Mouse (Mus musculus): ENCODE data around the gene Ppp1r10. TPM values are rescaled to one million over a fixed set of nuclear protein-coding genes. Genes with fewer than 3 reads are reported as not detected.
"Not testable (repeated sequence)": the region's sequence is repeated elsewhere in the genome, so short reads cannot be mapped to it uniquely, and the experiment has no call there.

Gene Ppp1r10
- total and polyA plus RNA-seq, 2 experiments from 2014 or later, result 11.2 to 20.2 TPM

- Histone ChIP-seq H3K9ac (replicated peaks; ENCODE audit: low read depth, low read length) (no peak overlapping the region), H3K27ac (ENCODE audit: low read depth) (no peak overlapping the region), H3K9me3 (replicated peaks; ENCODE audit: control insufficient read depth, low read length) (no peaks in the 10 kb centered on the region), H3K4me2 (ENCODE audit: low read depth, low read length) (no peak overlapping the region), H3K36me3 (replicated peaks; ENCODE audit: control insufficient read depth, insufficient read depth, low read length) (no peaks in the 10 kb centered on the region), H3K4me1 (ENCODE audit: control insufficient read depth, insufficient read depth) (no peaks in the 10 kb centered on the region), H3K27me3 (ENCODE audit: control insufficient read depth, insufficient read depth, low read length) (no peaks in the 10 kb centered on the region), H3K4me3 (ENCODE audit: low read depth, low read length) (no peak overlapping the region)
- DNase-seq (ENCODE audit: low spot score), result peak; percentile 68
- peak; percentile 55; the same call in 1 of the 2 replicates for ATAC-seq (ENCODE audit: insufficient read depth, low read depth)
- 27% methylated on average over 2 of the region's 2 CpGs for WGBS
- TF ChIP-seq EP300 (IDR thresholded peaks at IDR 0.05; ENCODE audit: low read depth) (no peak), CTCF (IDR thresholded peaks at IDR 0.05; ENCODE audit: low read depth) (peak; percentile 77)
These were observed 21.6 kb downstream of the Ppp1r10 start for GRCm38 (mm10) chr17:35937700-35938348.

- no peak overlapping the region for H3K27ac ChIP-seq (ENCODE audit: low read depth)
- 57% methylated on average over 2 of the region's 2 CpGs for WGBS
- H3K4me3 ChIP-seq (ENCODE audit: low read depth, low read length), result no peak overlapping the region
- DNase-seq (ENCODE audit: low spot score), result no peak
- H3K4me1 ChIP-seq (ENCODE audit: control insufficient read depth, insufficient read depth), result no peaks in the 10 kb centered on the region
- TF ChIP-seq EP300 (IDR thresholded peaks at IDR 0.05; ENCODE audit: low read depth) (no peak), CTCF (IDR thresholded peaks at IDR 0.05; ENCODE audit: low read depth) (no peak)
- H3K9ac ChIP-seq (replicated peaks; ENCODE audit: low read depth, low read length), result no peak overlapping the region
- no peaks in the 10 kb centered on the region for H3K36me3 ChIP-seq (replicated peaks; ENCODE audit: control insufficient read depth, insufficient read depth, low read length)
- H3K9me3 ChIP-seq (replicated peaks; ENCODE audit: control insufficient read depth, low read length), result no peaks in the 10 kb centered on the region
- H3K4me2 ChIP-seq (ENCODE audit: low read depth, low read length), result no peak overlapping the region
- H3K27me3 ChIP-seq (ENCODE audit: control insufficient read depth, insufficient read depth, low read length), result no peaks in the 10 kb centered on the region
- ATAC-seq (ENCODE audit: insufficient read depth, low read depth), result no peak
These were observed 22.9 kb downstream of the Ppp1r10 start for GRCm38 (mm10) chr17:35939108-35939507.

GRCm38 (mm10) chr17:35939941-35940340 is 23.7 kb downstream of the Ppp1r10 start:
- no peak for ATAC-seq (ENCODE audit: insufficient read depth, low read depth)
- Histone ChIP-seq H3K27me3 (ENCODE audit: control insufficient read depth, insufficient read depth, low read length) (no peaks in the 10 kb centered on the region), H3K27ac (ENCODE audit: low read depth) (no peak overlapping the region), H3K4me3 (ENCODE audit: low read depth, low read length) (no peak overlapping the region), H3K4me2 (ENCODE audit: low read depth, low read length) (no peak overlapping the region), H3K9ac (replicated peaks; ENCODE audit: low read depth, low read length) (no peak overlapping the region), H3K36me3 (replicated peaks; ENCODE audit: control insufficient read depth, insufficient read depth, low read length) (no peaks in the 10 kb centered on the region), H3K4me1 (ENCODE audit: control insufficient read depth, insufficient read depth) (no peaks in the 10 kb centered on the region), H3K9me3 (replicated peaks; ENCODE audit: control insufficient read depth, low read length) (no peaks in the 10 kb centered on the region)
- WGBS, result 66% methylated on average over 1 of the region's 1 CpGs
- TF ChIP-seq EP300 (IDR thresholded peaks at IDR 0.05; ENCODE audit: low read depth), result no peak
- no peak for TF ChIP-seq CTCF (IDR thresholded peaks at IDR 0.05; ENCODE audit: low read depth)
- no peak for DNase-seq (ENCODE audit: low spot score)

- DNase-seq (ENCODE audit: low spot score); H3K4me3 ChIP-seq (ENCODE audit: low read depth, low read length); H3K4me2 ChIP-seq (ENCODE audit: low read depth, low read length); ATAC-seq (ENCODE audit: insufficient read depth, low read depth); H3K27ac ChIP-seq (ENCODE audit: low read depth); H3K9me3 ChIP-seq (replicated peaks; ENCODE audit: control insufficient read depth, low read length); H3K27me3 ChIP-seq (ENCODE audit: control insufficient read depth, insufficient read depth, low read length); H3K36me3 ChIP-seq (replicated peaks; ENCODE audit: control insufficient read depth, insufficient read depth, low read length); H3K4me1 ChIP-seq (ENCODE audit: control insufficient read depth, insufficient read depth); H3K9ac ChIP-seq (replicated peaks; ENCODE audit: low read depth, low read length): not testable (repeated sequence)
These were observed 34.7 kb downstream of the Ppp1r10 start for GRCm38 (mm10) chr17:35950946-35951345.

- not testable (repeated sequence) for H3K27ac ChIP-seq (ENCODE audit: low read depth); H3K4me2 ChIP-seq (ENCODE audit: low read depth, low read length); H3K4me3 ChIP-seq (ENCODE audit: low read depth, low read length); DNase-seq (ENCODE audit: low spot score); H3K9ac ChIP-seq (replicated peaks; ENCODE audit: low read depth, low read length); ATAC-seq (ENCODE audit: insufficient read depth, low read depth); H3K9me3 ChIP-seq (replicated peaks; ENCODE audit: control insufficient read depth, low read length); H3K27me3 ChIP-seq (ENCODE audit: control insufficient read depth, insufficient read depth, low read length); H3K4me1 ChIP-seq (ENCODE audit: control insufficient read depth, insufficient read depth)
- peaks cover 19% of the 10 kb centered on the region for H3K36me3 ChIP-seq (replicated peaks; ENCODE audit: control insufficient read depth, insufficient read depth, low read length)
- 75% methylated on average over 2 of the region's 3 CpGs for WGBS
These were observed 36.3 kb downstream of the Ppp1r10 start for GRCm38 (mm10) chr17:35952559-35952958.

- Histone ChIP-seq H3K4me2 (ENCODE audit: low read depth, low read length) (no peak overlapping the region), H3K4me3 (ENCODE audit: low read depth, low read length) (no peak overlapping the region), H3K36me3 (replicated peaks; ENCODE audit: control insufficient read depth, insufficient read depth, low read length) (peaks cover 40% of the 10 kb centered on the region), H3K4me1 (ENCODE audit: control insufficient read depth, insufficient read depth) (no peaks in the 10 kb centered on the region), H3K27me3 (ENCODE audit: control insufficient read depth, insufficient read depth, low read length) (no peaks in the 10 kb centered on the region), H3K27ac (ENCODE audit: low read depth) (no peak overlapping the region), H3K9ac (replicated peaks; ENCODE audit: low read depth, low read length) (no peak overlapping the region), H3K9me3 (replicated peaks; ENCODE audit: control insufficient read depth, low read length) (no peaks in the 10 kb centered on the region)
- no peak for DNase-seq (ENCODE audit: low spot score)
- TF ChIP-seq EP300 (IDR thresholded peaks at IDR 0.05; ENCODE audit: low read depth) (no peak), CTCF (IDR thresholded peaks at IDR 0.05; ENCODE audit: low read depth) (no peak)
- no peak for ATAC-seq (ENCODE audit: insufficient read depth, low read depth)
- 74% methylated on average over 8 of the region's 8 CpGs for WGBS
These were observed 38.4 kb downstream of the Ppp1r10 start for GRCm38 (mm10) chr17:35954665-35955064.

All from heart, postnatal 0 days (tissue).